Mouse (Mus musculus) kidney, embryonic 14.5 days (tissue): ENCODE results near the gene Cfc1. TPM values are rescaled to one million over a fixed set of nuclear protein-coding genes. Genes with fewer than 3 reads are reported as not detected.

ENCODE experiments used
- ATAC-seq: fragments of 200-750 bp; cut with Nextera tagmentation; 2 replicates; pipeline ENCODE4 v1.8.0; 2017; ENCODE audit warnings: moderate number of reproducible peaks, mild to moderate bottlenecking, moderate TSS enrichment, moderate library complexity; ENCODE audit not compliant: low FRiP score, low TSS enrichment
- H3K27ac ChIP-seq: fragments of 300-500 bp; sonication (generic); 2 replicates; pipeline ENCODE4 v1.5.1; 2014; ENCODE audit warnings: low read depth, mild to moderate bottlenecking, low read length, moderate library complexity, mixed read lengths
- H3K27me3 ChIP-seq: fragments of 300-500 bp; sonication (generic); 2 replicates; pipeline ENCODE4 v1.6.1; 2014; ENCODE audit warnings: mild to moderate bottlenecking, low read length; ENCODE audit not compliant: control insufficient read depth, insufficient read depth
- H3K36me3 ChIP-seq: fragments of 300-500 bp; sonication (generic); 2 replicates; pipeline ENCODE4 v1.6.1; 2014; ENCODE audit warnings: low read length, mixed read lengths; ENCODE audit not compliant: control insufficient read depth, insufficient read depth
- H3K4me1 ChIP-seq: fragments of 300-500 bp; sonication (generic); 2 replicates; pipeline ENCODE4 v1.6.1; 2014; ENCODE audit warnings: low read length, mixed read lengths; ENCODE audit not compliant: control insufficient read depth, insufficient read depth
- H3K4me2 ChIP-seq: fragments of 300-500 bp; sonication (generic); replicated peaks from 2 replicates; pipeline ENCODE4 v1.6.1; 2014; ENCODE audit warnings: low read depth, mild to moderate bottlenecking, low read length
- H3K4me3 ChIP-seq: fragments of 300-500 bp; sonication (generic); 2 replicates; pipeline ENCODE4 v1.5.1; 2014; ENCODE audit warnings: mild to moderate bottlenecking, low read length
- H3K9ac ChIP-seq: fragments of 300-500 bp; sonication (generic); 2 replicates; pipeline ENCODE4 v1.6.1; 2014; ENCODE audit warnings: low read depth, mild to moderate bottlenecking, low read length, moderate library complexity
- H3K9me3 ChIP-seq: fragments of 300-500 bp; sonication (generic); 2 replicates; pipeline ENCODE4 v1.6.1; 2016; ENCODE audit warnings: low read length; ENCODE audit not compliant: control insufficient read depth
- WGBS: fragments of 180-500 bp; shearing (Covaris S2); extraction: QIAGEN DNeasy Blood & Tissue Kit; methylation state at CpG from one replicate; pipeline ENCODE4 v1.1.7; 2014; 5-methylcytosine and 5-hydroxymethylcytosine counted together
- polyA plus RNA-seq: library from polyadenylated mRNA; unstranded; fragments of >200 nt; fragmentation: Nextera tagmentation; extraction: Ambion mirVana; gene quantifications from 2 replicates; pipeline ENCODE4 v1.2.1, GENCODE M21; 2014

Cfc1 gene
- polyA plus RNA-seq, 1 experiment from 2014 or later: not detected

DNA sequence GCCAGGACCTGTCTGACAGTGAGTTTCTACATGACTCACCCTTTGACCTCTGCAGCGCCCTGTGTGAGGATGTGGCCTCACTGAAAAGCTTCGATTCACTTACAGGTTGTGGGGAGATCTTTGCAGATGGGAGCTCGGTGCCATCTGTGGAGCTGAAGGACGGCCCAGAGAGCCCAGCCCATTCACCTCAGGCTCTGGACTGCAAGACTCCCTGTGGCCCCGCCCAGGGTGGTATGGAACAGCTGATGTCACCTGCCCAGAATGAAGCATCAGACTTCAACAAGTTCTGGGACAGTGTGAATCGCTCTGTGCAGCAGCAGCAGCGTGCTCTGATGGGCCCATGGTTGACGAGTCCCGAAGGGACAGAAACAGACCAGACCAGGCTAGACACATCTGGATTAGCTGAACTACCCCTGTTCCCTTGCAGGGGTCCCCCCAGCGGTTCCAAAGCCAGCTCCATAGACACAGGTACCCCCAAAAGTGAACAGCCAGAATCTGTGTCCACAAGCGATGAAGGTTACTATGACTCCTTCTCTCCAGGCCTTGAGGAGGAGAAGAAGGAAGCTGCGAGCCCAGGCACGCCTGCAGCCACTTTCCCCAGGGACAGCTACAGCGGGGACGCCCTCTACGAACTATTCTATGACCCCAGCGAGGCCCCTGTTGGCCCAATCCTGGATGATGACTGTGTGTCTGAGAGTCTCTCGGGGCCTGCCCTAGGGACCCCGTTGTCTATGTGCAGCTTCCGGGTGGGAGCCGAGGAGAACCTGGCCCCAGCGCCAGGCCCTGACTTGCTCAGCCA is 52.0 kb downstream of the Cfc1 start:
- Histone ChIP-seq H3K36me3 (no peaks in the 10 kb centered on the region), H3K9ac (no peak overlapping the region), H3K4me1 (no peaks in the 10 kb centered on the region), H3K9me3 (no peaks in the 10 kb centered on the region), H3K27me3 (no peaks in the 10 kb centered on the region), H3K27ac (no peak overlapping the region), H3K4me2 (no peak overlapping the region), H3K4me3 (no peak overlapping the region)
- no peak for ATAC-seq
- 84% methylated on average over 22 of the region's 22 CpGs for WGBS

Other genes with a start within 250 kb of the Cfc1 start
- gene Ccdc115, start 96.0 kb upstream of the Cfc1 start, polyA plus RNA-seq: 48.3 and 48.9 TPM in 2 replicates
- gene Imp4, start 95.8 kb upstream of the Cfc1 start, polyA plus RNA-seq: 89.4 and 102 TPM in 2 replicates
- 21.3 and 23.6 TPM in 2 replicates for gene Ptpn18, start 75.9 kb upstream of the Cfc1 start, polyA plus RNA-seq
- not detected in 2 replicates for gene Prss39, start 37.2 kb upstream of the Cfc1 start, polyA plus RNA-seq
- not detected in 2 replicates for gene Prss40, start 25.3 kb downstream of the Cfc1 start, polyA plus RNA-seq
- not detected in 2 replicates for gene Amer3, start 44.0 kb downstream of the Cfc1 start, polyA plus RNA-seq